Comparison of ENCODE assay signal across 8 mouse cellular contexts in the genomic region with DNA sequence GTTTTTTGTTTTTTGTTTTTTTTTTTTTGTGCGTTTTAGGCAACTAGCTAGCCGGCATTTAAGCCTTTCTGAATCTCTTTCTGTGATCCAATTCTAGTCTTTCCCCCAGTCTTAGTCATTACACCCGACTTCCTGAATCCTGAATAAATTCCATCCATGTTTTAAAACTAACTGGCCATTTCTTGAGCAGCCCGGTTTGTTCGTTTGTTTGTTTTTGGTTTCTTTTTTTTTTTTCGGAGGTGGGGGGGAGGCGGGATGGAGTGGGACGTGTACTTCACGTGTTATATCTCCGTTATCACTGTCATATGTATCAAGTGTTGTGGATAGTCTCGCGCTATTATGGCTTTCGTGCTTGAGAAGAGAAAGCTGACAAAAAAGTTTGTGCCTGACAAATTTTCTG. TPM values are rescaled to one million over a fixed set of nuclear protein-coding genes. Genes with fewer than 3 reads are reported as not detected.
DNase-seq lines count a peak whose midpoint lies in the region; ATAC-seq and TF ChIP-seq lines count a peak whose summit lies in the region.

No protein-coding gene starts in this region.

- H3K4me1 ChIP-seq in heart, embryonic 16.5 days (ENCODE audit: control insufficient read depth, insufficient read depth, low read length), result 0 out of 2 replicates have a peak, but pooled peaks cover 2% of the 10 kb centered on the region
- H3K4me1 ChIP-seq in G1E (ENCODE audit: insufficient read depth, low read depth, low read length), result peaks cover 3% of the 10 kb centered on the region; the same call in 1 of the 2 replicates
- H3K4me1 ChIP-seq in forebrain, embryonic 15.5 days, result peaks cover 13% of the 10 kb centered on the region
- H3K4me1 ChIP-seq in liver, embryonic 16.5 days (ENCODE audit: control insufficient read depth, low read depth, low read length), result no peaks in the 10 kb centered on the region; the same call in 1 of the 2 replicates

- peak overlapping the region; percentile 51 for H3K27ac ChIP-seq in heart, embryonic 16.5 days (ENCODE audit: low read length)
- H3K27ac ChIP-seq in forebrain, embryonic 15.5 days (replicated peaks), result no peak overlapping the region
- no peak overlapping the region; the same call in 1 of the 2 replicates for H3K27ac ChIP-seq in liver, embryonic 16.5 days (ENCODE audit: low read length)

- WGBS in heart, embryonic 16.5 days, result 21% methylated on average over 13 of the region's 13 CpGs
- 30% methylated on average over 13 of the region's 13 CpGs for WGBS in forebrain, embryonic 15.5 days
- 13% methylated on average over 13 of the region's 13 CpGs for WGBS in liver, embryonic 16.5 days (ENCODE audit: insufficient replicate concordance)

- no peak for ATAC-seq in heart, embryonic 16.5 days (replicated peaks; ENCODE audit: extremely low read depth, insufficient read depth, low FRiP score)
- 0 out of 2 replicates have a peak, but pooled peaks have one; percentile 50 for ATAC-seq in G1E (ENCODE audit: extremely low read depth, insufficient number of reproducible peaks, low FRiP score, poor library complexity, severe bottlenecking)
- no peak for ATAC-seq in forebrain, embryonic 15.5 days (replicated peaks)
- ATAC-seq in liver, embryonic 16.5 days (ENCODE audit: low read depth), result no peak

- H3K9ac ChIP-seq in heart, embryonic 16.5 days (ENCODE audit: low read length), result peak overlapping the region; percentile 60
- H3K9ac ChIP-seq in forebrain, embryonic 15.5 days (replicated peaks), result peak overlapping the region; percentile 28; the same call in 1 of the 2 replicates
- H3K9ac ChIP-seq in liver, embryonic 16.5 days (ENCODE audit: low read depth, low read length), result peak overlapping the region; percentile 36

- no peaks in the 10 kb centered on the region for H3K27me3 ChIP-seq in heart, embryonic 16.5 days (ENCODE audit: control insufficient read depth, insufficient read depth, low read length)
- H3K27me3 ChIP-seq in G1E (ENCODE audit: insufficient read depth, low read length), result peaks cover 4% of the 10 kb centered on the region; the same call in 1 of the 2 replicates
- no peaks in the 10 kb centered on the region for H3K27me3 ChIP-seq in forebrain, embryonic 15.5 days
- H3K27me3 ChIP-seq in liver, embryonic 16.5 days (ENCODE audit: control insufficient read depth, insufficient read depth, low read depth, low read length), result peaks cover 2% of the 10 kb centered on the region

- no peaks in the 10 kb centered on the region for H3K9me3 ChIP-seq in heart, embryonic 16.5 days (replicated peaks; ENCODE audit: control insufficient read depth, low read length)
- H3K9me3 ChIP-seq in G1E (replicated peaks), result no peaks in the 10 kb centered on the region
- no peaks in the 10 kb centered on the region for H3K9me3 ChIP-seq in forebrain, embryonic 15.5 days
- no peaks in the 10 kb centered on the region for H3K9me3 ChIP-seq in liver, embryonic 16.5 days (replicated peaks; ENCODE audit: control insufficient read depth, low read length)

- intact Hi-C loops in heart, postnatal 14 days (cut with DNase I), result no loop called here

- no peak for DNase-seq in heart, postnatal 14 days
- peak; percentile 6 for DNase-seq in G1E (ENCODE audit: low spot score)
- peak; percentile 5 for DNase-seq in yolk sac, embryonic 10.5 days (ENCODE audit: low spot score)
- DNase-seq in right cerebral cortex, postnatal 36 days (ENCODE audit: low spot score in 2 of 2), result no peak
- no peak for DNase-seq in cerebellum, postnatal 14 days

- H3K4me3 ChIP-seq in heart, embryonic 16.5 days (ENCODE audit: low read length), result peak overlapping the region; percentile 69
- peak overlapping the region; percentile 78 for H3K4me3 ChIP-seq in G1E (ENCODE audit: low read depth, low read length)
- peak overlapping the region; percentile 62 for H3K4me3 ChIP-seq in forebrain, embryonic 15.5 days
- H3K4me3 ChIP-seq in liver, embryonic 16.5 days (ENCODE audit: low read depth, low read length), result peak overlapping the region; percentile 74

- no peaks in the 10 kb centered on the region; the same call in 1 of the 2 replicates for H3K36me3 ChIP-seq in heart, embryonic 16.5 days (ENCODE audit: control insufficient read depth, insufficient read depth)
- peaks cover 8% of the 10 kb centered on the region for H3K36me3 ChIP-seq in G1E (replicated peaks)
- no peaks in the 10 kb centered on the region for H3K36me3 ChIP-seq in forebrain, embryonic 15.5 days
- no peaks in the 10 kb centered on the region for H3K36me3 ChIP-seq in liver, embryonic 16.5 days (ENCODE audit: control insufficient read depth, insufficient read depth)

- H3K4me2 ChIP-seq in heart, embryonic 16.5 days (ENCODE audit: low read depth, low read length), result peak overlapping the region; percentile 58
- H3K4me2 ChIP-seq in forebrain, embryonic 15.5 days (replicated peaks), result peak overlapping the region; percentile 54
- peak overlapping the region; percentile 73 for H3K4me2 ChIP-seq in liver, embryonic 16.5 days (ENCODE audit: low read depth, low read length)

- no peak for TF ChIP-seq CTCF in G1E (IDR thresholded peaks at IDR 0.05; ENCODE audit: low read depth, low read length)

RNA-seq across cellular contexts. Expression of gene Aifm1, which starts 0.5 kb away (rescaled TPM):
- polyA plus RNA-seq in heart, embryonic 16.5 days (2015; fragmentation: Nextera tagmentation; extraction: Ambion mirVana), result 123 and 139 TPM in 2 replicates
- total RNA-seq in heart, postnatal 14 days (2021), result 100 to 1,000 TPM in 1 of 2 experiments, 10 to 100 TPM in 1; 91.4 to 105 TPM
- 48.0 and 48.8 TPM in 2 replicates for total RNA-seq in G1E (2014; fragmentation: Nextera tagmentation)
- 53.7 and 71.4 TPM in 2 replicates for total RNA-seq in G1E (2017)
- 5.1 and 7.0 TPM in 2 replicates for polyA plus RNA-seq in G1E (2012)
- 52.3 TPM in 2 replicates for polyA plus RNA-seq in forebrain, embryonic 15.5 days (2015; fragmentation: Nextera tagmentation; extraction: Ambion mirVana)
- 62.8 and 63.9 TPM in 2 replicates for polyA plus RNA-seq in liver, embryonic 16.5 days (2015; fragmentation: Nextera tagmentation; extraction: Ambion mirVana)

RNA-seq across cellular contexts. Expression of gene Rab33a, which starts 5.3 kb away (rescaled TPM):
- 3.8 and 5.6 TPM in 2 replicates for polyA plus RNA-seq in heart, embryonic 16.5 days (2015; fragmentation: Nextera tagmentation; extraction: Ambion mirVana)
- total RNA-seq in heart, postnatal 14 days (2021), result under 1 TPM in 1 of 2 experiments, not detected in 1; 0.24 TPM
- total RNA-seq in G1E (2014; fragmentation: Nextera tagmentation), result 0.63 TPM in 1 of 2 replicates, not detected in the other
- total RNA-seq in G1E (2017), result 0.29 TPM in 1 of 2 replicates, not detected in the other
- 0.08 and 0.13 TPM in 2 replicates for polyA plus RNA-seq in G1E (2012)
- 94.3 and 96.5 TPM in 2 replicates for polyA plus RNA-seq in forebrain, embryonic 15.5 days (2015; fragmentation: Nextera tagmentation; extraction: Ambion mirVana)
- polyA plus RNA-seq in liver, embryonic 16.5 days (2015; fragmentation: Nextera tagmentation; extraction: Ambion mirVana), result 0.26 and 0.33 TPM in 2 replicates

RNA-seq across cellular contexts. Expression of gene Elf4, which starts 50.9 kb away (rescaled TPM):
- polyA plus RNA-seq in heart, embryonic 16.5 days (2015; fragmentation: Nextera tagmentation; extraction: Ambion mirVana), result 10.0 and 10.1 TPM in 2 replicates
- total RNA-seq in heart, postnatal 14 days (2021), result 10 to 100 TPM in 1 of 2 experiments, 1 to 10 TPM in 1; 8.4 to 12.3 TPM
- total RNA-seq in G1E (2014; fragmentation: Nextera tagmentation) (87.3 and 92.6 TPM in 2 replicates), G1E (2017) (12.4 and 13.4 TPM in 2 replicates)
- polyA plus RNA-seq in G1E (2012), result 19.9 and 26.5 TPM in 2 replicates
- 0.38 and 0.41 TPM in 2 replicates for polyA plus RNA-seq in forebrain, embryonic 15.5 days (2015; fragmentation: Nextera tagmentation; extraction: Ambion mirVana)
- polyA plus RNA-seq in liver, embryonic 16.5 days (2015; fragmentation: Nextera tagmentation; extraction: Ambion mirVana), result 1.9 and 2.8 TPM in 2 replicates

Comparison
In these comparisons a context has a peak if more than half of its experiments do, and no peak if none do; other contexts are left out.
1. DNase-seq: peak in G1E (single experiment) and yolk sac, embryonic 10.5 days (single experiment); none in heart, postnatal 14 days (0 of 2), right cerebral cortex, postnatal 36 days (0 of 2) and cerebellum, postnatal 14 days (0 of 2).
2. RNA of gene Rab33a, which starts 5.3 kb away (polyA plus RNA-seq): 94.3 to 96.5 TPM in forebrain, embryonic 15.5 days; 3.8 to 5.6 TPM in heart, embryonic 16.5 days, 0.26 to 0.33 TPM in liver, embryonic 16.5 days and 0.08 to 0.13 TPM in G1E; every median in the first group is over 10 times any median in the second.
3. Peak in every context shown above with its lines, with median percentiles within 50 percentile points of each other: H3K4me2 ChIP-seq, H3K4me3 ChIP-seq and H3K9ac ChIP-seq.